Mouse (Mus musculus): ENCODE data around the gene Cd5l.

Cd5l gene

GRCm38 (mm10) chr3:87409196-87409935 lies 51.7 kb downstream of the Cd5l start:
- no peak for DNase-seq

- DNase-seq: no peak
Observed at GRCm38 (mm10) chr3:87410605-87411004, 52.9 kb downstream of the Cd5l start.

- peak; percentile 30 for DNase-seq
Observed at GRCm38 (mm10) chr3:87411150-87411549, 53.5 kb downstream of the Cd5l start.

GRCm38 (mm10) chr3:87420645-87421044 lies 63.0 kb downstream of the Cd5l start:
- DNase-seq: no peak
